8 mouse cellular contexts compared by ENCODE assay signal in the genomic region with DNA sequence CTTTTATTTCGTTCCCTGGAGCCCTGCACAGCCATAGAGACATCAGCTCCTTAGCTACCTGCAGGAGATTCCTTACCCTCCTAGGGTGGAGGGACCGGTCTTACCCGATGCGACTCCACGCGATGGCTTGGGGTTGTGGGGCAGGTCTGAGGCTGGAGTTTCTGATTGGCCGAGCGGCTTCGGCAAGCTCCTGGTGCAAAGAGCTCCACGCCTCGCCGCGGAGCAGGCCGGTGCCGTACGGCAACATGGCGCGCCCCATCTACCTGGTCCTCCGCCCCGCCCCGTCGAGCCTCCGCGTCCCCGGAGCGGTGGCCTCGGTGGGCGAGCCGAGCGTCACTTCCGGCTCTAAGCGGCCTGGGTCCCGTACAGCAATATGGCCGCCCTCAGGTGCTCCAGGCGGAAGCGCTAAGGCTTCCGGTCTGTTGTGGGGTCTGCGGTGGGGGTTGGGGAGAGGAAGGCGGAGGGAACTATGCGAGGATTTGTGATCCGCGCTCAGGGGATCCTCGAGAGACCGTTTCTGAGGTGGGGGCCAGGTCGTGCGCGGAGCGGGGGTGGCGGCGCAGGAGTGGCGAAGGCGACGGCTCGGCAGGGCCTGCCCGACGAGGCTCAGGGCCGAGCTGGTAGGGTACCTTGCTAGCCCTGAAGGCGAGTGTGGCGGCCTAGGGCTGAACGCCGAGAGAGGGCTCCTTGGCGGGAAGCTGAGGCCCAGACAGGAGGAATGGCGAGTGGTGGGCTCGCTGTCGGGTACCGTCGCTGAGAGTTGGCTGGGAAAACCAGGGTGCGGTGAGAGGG. TPM values are rescaled to one million over a fixed set of nuclear protein-coding genes. Genes with fewer than 3 reads are reported as not detected.
DNase-seq lines count a peak whose midpoint lies in the region; ATAC-seq and TF ChIP-seq lines count a peak whose summit lies in the region.

Gene Daxx, plus strand, starts transcription at position 338 of the 792 bp plus-strand sequence.

- H3K27ac ChIP-seq in MEL (ENCODE audit: control insufficient read depth, low read depth, low read length): peak within 1 kb of the TSS; percentile 75
- H3K27ac ChIP-seq in cerebellum, adult 2 months (ENCODE audit: insufficient read depth, low read length): peak within 1 kb of the TSS; percentile 63
- H3K27ac ChIP-seq in forebrain, postnatal 0 days (ENCODE audit: low read depth, low read length): peak within 1 kb of the TSS; percentile 91
- peak within 1 kb of the TSS; percentile 92 for H3K27ac ChIP-seq in lung, embryonic 15.5 days

- no peak for TF ChIP-seq RAD21 in MEL (IDR thresholded peaks at IDR 0.05; ENCODE audit: low read depth, low read length)

- peak in 1 of 2 experiments; percentile 85; a peak in 3 of 4 replicates for TF ChIP-seq POLR2A in MEL (IDR thresholded peaks at IDR 0.05; ENCODE audit: control insufficient read depth in 1 of 2, insufficient read depth in 1 of 2, low read depth in 1 of 2, low read length in 2 of 2, poor library complexity in 1 of 2)
- peak; percentile 83; the same call in 1 of the 2 replicates for TF ChIP-seq POLR2A in cerebellum, adult 2 months (IDR thresholded peaks at IDR 0.05; ENCODE audit: borderline replicate concordance, insufficient read depth, low read length)

- H3K79me2 ChIP-seq in MEL (ENCODE audit: control insufficient read depth, insufficient read depth, low read length, poor library complexity): peaks cover 30% of the 10 kb centered on the region

- DNase-seq in MEL (ENCODE audit: low read depth, low spot score): peak; percentile 99
- DNase-seq in cerebellum, adult 2 months: peak; percentile 98 to 100
- peak; percentile 99 for DNase-seq in forebrain, postnatal 0 days
- peak; percentile 99 for DNase-seq in heart, postnatal 4 days
- peak; percentile 97 to 98 for DNase-seq in layer of hippocampus, adult 8-10 months (ENCODE audit: low spot score in 2 of 2)
- peak; percentile 97 for DNase-seq in ovary, adult 18-20 months (ENCODE audit: low spot score)
- DNase-seq in thymus, postnatal 0 days (ENCODE audit: low spot score): peak; percentile 99

- H3K4me3 ChIP-seq in MEL (ENCODE audit: control insufficient read depth in 1 of 2, insufficient read depth in 1 of 2, low read depth in 2 of 2, low read length in 2 of 2): peak within 1 kb of the TSS; percentile 76 to 90
- peak within 1 kb of the TSS; percentile 86 for H3K4me3 ChIP-seq in cerebellum, adult 2 months (replicated peaks; ENCODE audit: insufficient read depth, low read depth, low read length)
- peak within 1 kb of the TSS; percentile 80 for H3K4me3 ChIP-seq in forebrain, postnatal 0 days (ENCODE audit: low read depth, low read length)
- peak within 1 kb of the TSS; percentile 82 for H3K4me3 ChIP-seq in lung, embryonic 15.5 days

- H3K9me3 ChIP-seq in MEL (replicated peaks; ENCODE audit: insufficient read depth, low read length): no peaks in the 10 kb centered on the region
- no peaks in the 10 kb centered on the region for H3K9me3 ChIP-seq in forebrain, postnatal 0 days (ENCODE audit: low read length)
- no peaks in the 10 kb centered on the region for H3K9me3 ChIP-seq in lung, embryonic 15.5 days

- peaks cover 0 to 10% of the 10 kb centered on the region in 2 experiments; a peak in 2 of 4 replicates for H3K4me1 ChIP-seq in MEL (ENCODE audit: control insufficient read depth in 1 of 2, insufficient read depth in 2 of 2, low read length in 2 of 2)
- H3K4me1 ChIP-seq in cerebellum, adult 2 months (ENCODE audit: control insufficient read depth, insufficient read depth, low read length): no peaks in the 10 kb centered on the region; the same call in 1 of the 2 replicates
- peaks cover 7% of the 10 kb centered on the region; the same call in 1 of the 2 replicates for H3K4me1 ChIP-seq in forebrain, postnatal 0 days (ENCODE audit: insufficient read depth)
- peaks cover 19% of the 10 kb centered on the region for H3K4me1 ChIP-seq in lung, embryonic 15.5 days

- no peak for TF ChIP-seq CTCF in MEL (IDR thresholded peaks at IDR 0.05 in 2 of 3, conservative IDR thresholded peaks at IDR 0.05 in 1 of 3; ENCODE audit: control insufficient read depth in 1 of 3, insufficient read depth in 1 of 3, low read depth in 2 of 3, low read length in 3 of 3, poor library complexity in 1 of 3, severe bottlenecking in 1 of 3)
- no peak for TF ChIP-seq CTCF in cerebellum, adult 2 months (IDR thresholded peaks at IDR 0.05; ENCODE audit: borderline replicate concordance, insufficient read depth, low read depth, low read length)
- no peak; the same call in 1 of the 2 replicates for TF ChIP-seq CTCF in forebrain, postnatal 0 days (IDR thresholded peaks at IDR 0.05; ENCODE audit: low read depth)

- TF ChIP-seq EP300 in MEL (IDR thresholded peaks at IDR 0.05; ENCODE audit: low read depth in 1 of 2, low read length in 2 of 2): peak in 1 of 2 experiments; percentile 36; a peak in 1 of 4 replicates

- H3K9ac ChIP-seq in MEL (ENCODE audit: control insufficient read depth, low read depth, low read length, poor library complexity, severe bottlenecking): peak within 1 kb of the TSS; percentile 91
- peak within 1 kb of the TSS; percentile 90 for H3K9ac ChIP-seq in forebrain, postnatal 0 days
- H3K9ac ChIP-seq in lung, embryonic 15.5 days: peak within 1 kb of the TSS; percentile 86

- peak within 1 kb of the TSS; percentile 77 for H3K4me2 ChIP-seq in forebrain, postnatal 0 days (ENCODE audit: low read depth)
- H3K4me2 ChIP-seq in lung, embryonic 15.5 days: peak within 1 kb of the TSS; percentile 92

- peak; percentile 97 for ATAC-seq in forebrain, postnatal 0 days
- peak; percentile 97 for ATAC-seq in lung, embryonic 15.5 days (ENCODE audit: borderline replicate concordance, extremely low read depth, low FRiP score, low TSS enrichment)

- no peaks in the 10 kb centered on the region for H3K27me3 ChIP-seq in MEL (ENCODE audit: control insufficient read depth in 1 of 2, insufficient read depth in 2 of 2, low read length in 2 of 2)
- no peaks in the 10 kb centered on the region for H3K27me3 ChIP-seq in cerebellum, adult 2 months (ENCODE audit: control insufficient read depth, insufficient read depth, low read length)
- H3K27me3 ChIP-seq in forebrain, postnatal 0 days (ENCODE audit: insufficient read depth, low read length): no peaks in the 10 kb centered on the region
- H3K27me3 ChIP-seq in lung, embryonic 15.5 days: no peaks in the 10 kb centered on the region

- under 1% methylated on average over 67 of the region's 68 CpGs for WGBS in cerebellum, adult 2 months
- 2% methylated on average over 63 of the region's 68 CpGs for WGBS in forebrain, postnatal 0 days
- WGBS in lung, embryonic 15.5 days: under 1% methylated on average over 68 of the region's 68 CpGs

- peaks cover 0 to 9% of the 10 kb centered on the region in 2 experiments; a peak in 3 of 4 replicates for H3K36me3 ChIP-seq in MEL (ENCODE audit: control insufficient read depth in 1 of 2, insufficient read depth in 2 of 2, low read length in 2 of 2)
- H3K36me3 ChIP-seq in forebrain, postnatal 0 days (ENCODE audit: insufficient read depth): peaks cover 29% of the 10 kb centered on the region
- peaks cover 31% of the 10 kb centered on the region for H3K36me3 ChIP-seq in lung, embryonic 15.5 days

TF ChIP-seq in MEL, 35 proteins besides CTCF, POLR2A, EP300 and RAD21 (continues in another document):
- peak; percentile 41; the same call in 1 of the 2 replicates for TF ChIP-seq TCF12 (IDR thresholded peaks at IDR 0.05; ENCODE audit: low read depth, low read length)
- peak; percentile 88 for TF ChIP-seq SIN3A (IDR thresholded peaks at IDR 0.05; ENCODE audit: low read length)
- TF ChIP-seq USF1 (IDR thresholded peaks at IDR 0.05; ENCODE audit: low read depth, low read length): no peak
- peak; percentile 57 for TF ChIP-seq NRF1 (IDR thresholded peaks at IDR 0.05; ENCODE audit: insufficient read depth, low read depth, low read length, poor library complexity, severe bottlenecking)
- peak; percentile 85 for TF ChIP-seq MAZ (IDR thresholded peaks at IDR 0.05; ENCODE audit: low read depth, low read length)
- TF ChIP-seq ETS1 (IDR thresholded peaks at IDR 0.05; ENCODE audit: low read depth, low read length): peak; percentile 73
- peak; percentile 98 for TF ChIP-seq ELF1 (IDR thresholded peaks at IDR 0.05; ENCODE audit: low read depth, low read length)
- TF ChIP-seq ZKSCAN1 (IDR thresholded peaks at IDR 0.05; ENCODE audit: low read depth, low read length): no peak
- no peak for TF ChIP-seq E2F4 (IDR thresholded peaks at IDR 0.05; ENCODE audit: borderline replicate concordance, low read depth, low read length)
- TF ChIP-seq MAX (IDR thresholded peaks at IDR 0.05; ENCODE audit: low read length): peak; percentile 75; the same call in 1 of the 2 replicates
- no peak for TF ChIP-seq MYB (IDR thresholded peaks at IDR 0.05; ENCODE audit: low read depth, low read length)
- TF ChIP-seq USF2 (IDR thresholded peaks at IDR 0.05; ENCODE audit: borderline replicate concordance in 1 of 2, insufficient read depth in 1 of 2, low read depth in 1 of 2, low read length in 2 of 2): no peak
- peak; percentile 82; the same call in 1 of the 2 replicates for TF ChIP-seq KAT2A (conservative IDR thresholded peaks at IDR 0.05; ENCODE audit: low read depth, low read length)
- TF ChIP-seq CHD2 (IDR thresholded peaks at IDR 0.05; ENCODE audit: low read length): peak; percentile 80
- TF ChIP-seq POLR2AphosphoS2 (IDR thresholded peaks at IDR 0.05; ENCODE audit: low read length): peak; percentile 64; the same call in 1 of the 2 replicates
- TF ChIP-seq MYC (IDR thresholded peaks at IDR 0.05; ENCODE audit: low read depth, low read length): peak; percentile 68; the same call in 1 of the 2 replicates
- no peak for TF ChIP-seq ZNF384 (IDR thresholded peaks at IDR 0.05; ENCODE audit: low read depth, low read length)
- TF ChIP-seq GABPA (IDR thresholded peaks at IDR 0.05; ENCODE audit: low read depth, low read length): no peak
- no peak for TF ChIP-seq GATA1 (IDR thresholded peaks at IDR 0.05; ENCODE audit: low read depth, low read length)
- peak; percentile 59; the same call in 1 of the 2 replicates for TF ChIP-seq RCOR1 (IDR thresholded peaks at IDR 0.05; ENCODE audit: low read depth, low read length)

RNA-seq across cellular contexts. Expression of gene Daxx, which starts in this region (rescaled TPM):
- 39.6 and 40.6 TPM in 2 replicates for total RNA-seq in MEL (2012; rRNA removed)
- polyA plus RNA-seq in MEL (2012; ENCODE audit: insufficient read depth in 1 of 2, insufficient read length in 2 of 2, low read depth in 1 of 2, low replicate concordance in 2 of 2, missing spikeins in 1 of 2): 10 to 100 TPM in 1 of 2 experiments, not detected in 1; 68.0 TPM
- 28.6 and 30.4 TPM in 2 replicates for polyA plus RNA-seq in cerebellum, adult 2 months (2012; rRNA removed)
- total RNA-seq in forebrain, postnatal 0 days (2014; rRNA removed): 70.4 and 77.1 TPM in 2 replicates
- 41.5 and 45.2 TPM in 2 replicates for polyA plus RNA-seq in forebrain, postnatal 0 days (2015; fragmentation: Nextera tagmentation; extraction: Ambion mirVana)
- total RNA-seq in heart, postnatal 4 days (2021): 10 to 100 TPM; 16.5 to 18.0 TPM
- 10 to 100 TPM; 24.2 to 27.1 (median 26.1) TPM for total RNA-seq in layer of hippocampus, adult 8-10 months (2022)
- polyA plus RNA-seq in lung, embryonic 15.5 days (2015; fragmentation: Nextera tagmentation; extraction: Ambion mirVana): 50.8 and 54.6 TPM in 2 replicates
- 62.9 and 67.8 TPM in 2 replicates for polyA plus RNA-seq in thymus, postnatal 0 days (2015; fragmentation: Nextera tagmentation; extraction: Ambion mirVana)

Comparison
In these comparisons a context has a peak if more than half of its experiments do, and no peak if none do; other contexts are left out.
1. Peak in every context shown above with its lines: DNase-seq, ATAC-seq, H3K4me3 ChIP-seq and H3K27ac ChIP-seq.